Mouse (Mus musculus): ENCODE measurements at regions not wholly inside any gene's neighbourhood (a gene's known extent, or its start where the extent isn't known, plus 50 kb on each side); places are given as distances from the start of the nearest gene placed in this dataset.

Small RNA genes lying in the stretch of these regions (microRNA-seq; reads per million reads assigned to microRNA genes)
- 0 reads per million in 2 experiments for gene Gm23400
- gene Gm27359 = 0 reads per million in 2 experiments

Measured in adrenal gland, postnatal 14 days (tissue).